8 mouse cellular contexts compared by ENCODE assay signal in the genomic region with DNA sequence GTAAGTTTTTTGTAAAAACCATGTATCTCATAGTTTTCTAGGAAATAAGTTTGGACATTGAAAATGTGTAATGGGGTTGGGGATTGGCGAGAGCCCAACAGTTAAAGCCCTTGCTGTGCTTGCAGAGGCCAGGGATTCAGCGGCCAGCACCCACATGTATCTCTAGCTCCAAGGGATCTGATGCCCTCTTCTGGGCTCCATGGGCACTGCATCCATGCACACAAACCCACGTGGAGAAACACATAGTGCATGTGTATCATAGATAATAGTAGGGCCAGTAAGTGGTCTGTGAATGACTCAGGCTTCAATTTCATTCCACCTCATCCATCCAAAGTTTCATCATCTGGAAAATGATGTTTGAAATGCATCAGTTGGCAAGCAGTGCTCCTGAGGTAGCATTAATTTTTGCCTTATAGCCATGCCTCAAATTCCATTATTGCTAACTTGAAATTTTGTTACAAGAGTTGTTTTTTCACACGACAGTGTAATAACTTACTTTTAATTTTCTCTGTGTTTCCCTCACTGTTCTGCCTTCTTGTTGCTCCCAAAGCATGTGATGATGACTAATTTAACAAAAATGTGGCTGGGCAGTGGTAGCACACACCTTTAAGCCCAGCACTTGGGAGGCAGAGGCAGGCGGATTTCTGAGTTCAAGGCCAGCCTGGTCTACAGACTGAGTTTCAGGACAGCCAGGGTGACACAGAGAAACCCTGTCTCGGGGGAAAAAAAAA.
A peak's percentile ranks its signal among the peaks of the same experiment; 100 is the strongest.
DNase-seq lines count a peak whose midpoint lies in the region; ATAC-seq and TF ChIP-seq lines count a peak whose summit lies in the region.

No protein-coding gene starts in this region.

- no peak for TF ChIP-seq POLR2A in liver, adult 2 months (IDR thresholded peaks at IDR 0.05; ENCODE audit: extremely low read depth, insufficient read depth, low read length)

- no peak for ATAC-seq in heart, postnatal 0 days (ENCODE audit: insufficient read depth, low read depth)
- ATAC-seq in heart, embryonic 12.5 days (ENCODE audit: insufficient number of reproducible peaks, low FRiP score) = no peak
- ATAC-seq in monocyte, adult 5-6 weeks (replicated peaks; ENCODE audit: insufficient number of reproducible peaks, low FRiP score, low TSS enrichment, poor library complexity, severe bottlenecking) = no peak

- no peak for DNase-seq in heart, postnatal 0 days (ENCODE audit: low spot score)
- DNase-seq in 3T3-L1 (ENCODE audit: low read depth, low spot score) (peak; percentile 42), MEL-GATA-1-ER (ENCODE audit: extremely low read depth, low read depth) (peak; percentile 58)
- peak; percentile 9 for DNase-seq in liver, adult 2 months (ENCODE audit: extremely low read depth, low read depth, low spot score)
- no peak for DNase-seq in frontal cortex, postnatal 25 days (ENCODE audit: low spot score in 2 of 2)
- no peak for DNase-seq in heart, adult 9 months (ENCODE audit: low spot score in 2 of 2)

- no peaks in the 10 kb centered on the region for H3K4me1 ChIP-seq in heart, postnatal 0 days (ENCODE audit: control insufficient read depth, insufficient read depth)
- H3K4me1 ChIP-seq in heart, embryonic 12.5 days (replicated peaks) = no peaks in the 10 kb centered on the region
- H3K4me1 ChIP-seq in liver, adult 2 months (ENCODE audit: control insufficient read depth, insufficient read depth, low read length) = no peaks in the 10 kb centered on the region

- no peak overlapping the region for H3K4me2 ChIP-seq in heart, postnatal 0 days (ENCODE audit: low read depth, low read length)
- no peak overlapping the region for H3K4me2 ChIP-seq in heart, embryonic 12.5 days

- no peaks in the 10 kb centered on the region for H3K36me3 ChIP-seq in heart, postnatal 0 days (replicated peaks; ENCODE audit: control insufficient read depth, insufficient read depth, low read length)
- peaks cover 4% of the 10 kb centered on the region; the same call in 1 of the 2 replicates for H3K36me3 ChIP-seq in heart, embryonic 12.5 days
- no peaks in the 10 kb centered on the region for H3K36me3 ChIP-seq in liver, adult 2 months (ENCODE audit: control insufficient read depth, insufficient read depth, low read length)

- no peak overlapping the region for H3K4me3 ChIP-seq in heart, postnatal 0 days (ENCODE audit: low read depth, low read length)
- no peak overlapping the region for H3K4me3 ChIP-seq in heart, embryonic 12.5 days
- H3K4me3 ChIP-seq in liver, adult 2 months (ENCODE audit: insufficient read depth, low read depth, low read length) = no peak overlapping the region

- no peak overlapping the region for H3K9ac ChIP-seq in heart, postnatal 0 days (replicated peaks; ENCODE audit: low read depth, low read length)
- no peak overlapping the region for H3K9ac ChIP-seq in heart, embryonic 12.5 days
- H3K9ac ChIP-seq in liver, adult 2 months (ENCODE audit: low read depth, low read length) = no peak overlapping the region

- H3K9me3 ChIP-seq in heart, postnatal 0 days (replicated peaks; ENCODE audit: control insufficient read depth, low read length) = no peaks in the 10 kb centered on the region
- H3K9me3 ChIP-seq in heart, embryonic 12.5 days (replicated peaks) = no peaks in the 10 kb centered on the region

- no peaks in the 10 kb centered on the region for H3K27me3 ChIP-seq in heart, postnatal 0 days (ENCODE audit: control insufficient read depth, insufficient read depth, low read length)
- no peaks in the 10 kb centered on the region; the same call in 1 of the 2 replicates for H3K27me3 ChIP-seq in heart, embryonic 12.5 days (replicated peaks)
- H3K27me3 ChIP-seq in liver, adult 2 months (ENCODE audit: control insufficient read depth, insufficient read depth, low read length) = no peaks in the 10 kb centered on the region

- 73% methylated on average over 6 of the region's 6 CpGs for WGBS in heart, postnatal 0 days
- 67% methylated on average over 6 of the region's 6 CpGs for WGBS in heart, embryonic 12.5 days
- WGBS in liver, adult 2 months = 83% methylated on average over 6 of the region's 6 CpGs

- TF ChIP-seq EP300 in heart, postnatal 0 days (IDR thresholded peaks at IDR 0.05; ENCODE audit: low read depth) = no peak

- peak; percentile 30; the same call in 1 of the 2 replicates for TF ChIP-seq CTCF in heart, postnatal 0 days (IDR thresholded peaks at IDR 0.05; ENCODE audit: low read depth)
- peak; percentile 64 for TF ChIP-seq CTCF in liver, adult 2 months (IDR thresholded peaks at IDR 0.05; ENCODE audit: low read depth, low read length)

- H3K27ac ChIP-seq in heart, postnatal 0 days (ENCODE audit: low read depth) = no peak overlapping the region
- no peak overlapping the region for H3K27ac ChIP-seq in heart, embryonic 12.5 days (ENCODE audit: poor library complexity, severe bottlenecking)
- H3K27ac ChIP-seq in liver, adult 2 months (replicated peaks; ENCODE audit: insufficient read depth, low read depth, low read length) = no peak overlapping the region

- H3K79me2 ChIP-seq in liver, adult 2 months (ENCODE audit: control insufficient read depth, insufficient read depth, low read length) = no peaks in the 10 kb centered on the region

Comparison
In these comparisons a context has a peak if more than half of its experiments do, and no peak if none do; other contexts are left out.
1. DNase-seq: peak in 3T3-L1 (single experiment), MEL-GATA-1-ER (single experiment) and liver, adult 2 months (single experiment); none in heart, postnatal 0 days (single experiment), frontal cortex, postnatal 25 days (0 of 2) and heart, adult 9 months (0 of 2).